Mouse (Mus musculus): ENCODE results near the gene Cdh18.

DNA sequence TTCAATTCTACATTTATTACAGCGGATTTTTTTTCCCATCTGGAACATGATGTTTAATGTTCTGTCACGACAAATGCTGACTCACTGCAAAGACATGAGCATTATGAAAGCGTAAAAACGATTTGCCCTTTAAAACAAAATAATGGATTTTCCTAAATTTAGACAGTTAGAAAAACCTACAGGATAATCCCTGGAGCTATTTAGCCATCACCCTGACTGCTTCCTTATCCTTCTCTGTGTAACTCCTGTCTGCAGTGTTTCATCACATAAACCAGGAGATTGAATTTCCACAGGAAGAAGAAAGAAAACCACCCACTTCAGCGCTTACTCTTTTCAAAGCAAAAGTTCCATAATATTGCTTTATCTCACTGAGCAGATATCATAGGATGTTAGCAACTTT is 431.3 kb downstream of the Cdh18 start:
- TF ChIP-seq CTCF (IDR thresholded peaks at IDR 0.05; ENCODE audit: low read depth) = no peak
- TF ChIP-seq EP300 (optimal IDR thresholded peaks at IDR 0.05) = no peak
